Mouse (Mus musculus): ENCODE data around the gene Pofut2.

The Pofut2 gene

GRCm38 (mm10) chr10:77258704-77259621 is at the start of gene Pofut2:
Gene Pofut2 (plus strand): TSS chr10:77259218.
- DNase-seq (ENCODE audit: low read depth): peak; percentile 94

GRCm38 (mm10) chr10:77209261-77209660 is 49.8 kb upstream of the Pofut2 start:
- DNase-seq (ENCODE audit: low read depth): no peak

GRCm38 (mm10) chr10:77210666-77211065 is 48.4 kb upstream of the Pofut2 start:
- no peak for DNase-seq (ENCODE audit: low read depth)

GRCm38 (mm10) chr10:77211116-77211570 is 47.9 kb upstream of the Pofut2 start:
- no peak for DNase-seq (ENCODE audit: low read depth)

- DNase-seq (ENCODE audit: low read depth): no peak
Measured at GRCm38 (mm10) chr10:77212354-77213120, 46.5 kb upstream of the Pofut2 start.

GRCm38 (mm10) chr10:77213483-77213882 is 45.5 kb upstream of the Pofut2 start:
- DNase-seq (ENCODE audit: low read depth): no peak

- no peak for DNase-seq (ENCODE audit: low read depth)
Measured at GRCm38 (mm10) chr10:77214586-77214985, 44.4 kb upstream of the Pofut2 start.

GRCm38 (mm10) chr10:77215641-77216040 is 43.4 kb upstream of the Pofut2 start:
- no peak for DNase-seq (ENCODE audit: low read depth)

- no peak for DNase-seq (ENCODE audit: low read depth)
Measured at GRCm38 (mm10) chr10:77216313-77216712, 42.7 kb upstream of the Pofut2 start.

GRCm38 (mm10) chr10:77217155-77217731 is 41.8 kb upstream of the Pofut2 start:
- DNase-seq (ENCODE audit: low read depth): no peak

- DNase-seq (ENCODE audit: low read depth): no peak
Measured at GRCm38 (mm10) chr10:77218059-77218458, 41.0 kb upstream of the Pofut2 start.

- DNase-seq (ENCODE audit: low read depth): no peak
Measured at GRCm38 (mm10) chr10:77219411-77220025, 39.5 kb upstream of the Pofut2 start.

GRCm38 (mm10) chr10:77221108-77221507 is 37.9 kb upstream of the Pofut2 start:
- peak; percentile 63 for DNase-seq (ENCODE audit: low read depth)

GRCm38 (mm10) chr10:77222963-77223552 is 36.0 kb upstream of the Pofut2 start:
- no peak for DNase-seq (ENCODE audit: low read depth)

GRCm38 (mm10) chr10:77224390-77224789 is 34.6 kb upstream of the Pofut2 start:
- no peak for DNase-seq (ENCODE audit: low read depth)

- DNase-seq (ENCODE audit: low read depth): peak; percentile 66
Measured at GRCm38 (mm10) chr10:77225414-77225813, 33.6 kb upstream of the Pofut2 start.

- no peak for DNase-seq (ENCODE audit: low read depth)
Measured at GRCm38 (mm10) chr10:77225995-77226688, 32.9 kb upstream of the Pofut2 start.

GRCm38 (mm10) chr10:77226691-77227367 is 32.2 kb upstream of the Pofut2 start:
- no peak for DNase-seq (ENCODE audit: low read depth)

- no peak for DNase-seq (ENCODE audit: low read depth)
Measured at GRCm38 (mm10) chr10:77227368-77227723, 31.7 kb upstream of the Pofut2 start.
